Mouse (Mus musculus) myocyte (in vitro differentiated cells): ENCODE data around the gene Dnajb12. TPM values are rescaled to one million over a fixed set of nuclear protein-coding genes. Genes with fewer than 3 reads are reported as not detected.

Source experiments
- H3K27me3 ChIP-seq: one replicate; pipeline ENCODE4 v1.6.1; 2011; ENCODE audit not compliant: control insufficient read depth, insufficient read depth, insufficient read length
- H3K36me3 ChIP-seq: one replicate; pipeline ENCODE4 v1.6.1; 2011; ENCODE audit not compliant: control insufficient read depth, insufficient read depth
- H3K4me2 ChIP-seq: one replicate; pipeline ENCODE4 v1.6.1; 2011; ENCODE audit warnings: low read depth, control low read depth
- H3K4me3 ChIP-seq: one replicate; pipeline ENCODE4 v1.5.1; 2011; ENCODE audit warnings: mild to moderate bottlenecking, control low read depth, moderate library complexity
- H3K79me2 ChIP-seq: one replicate; pipeline ENCODE4 v1.6.1; 2011; ENCODE audit not compliant: control insufficient read depth, insufficient read depth
- H3ac ChIP-seq: one replicate; pipeline ENCODE4 v1.6.1; 2011; ENCODE audit not compliant: control insufficient read depth, insufficient read length
- CEBPB ChIP-seq: IDR thresholded peaks from 2 replicates; pipeline ENCODE4 v1.6.1; 2011; ENCODE audit warnings: mild to moderate bottlenecking, moderate library complexity; ENCODE audit not compliant: poor library complexity, insufficient read depth, severe bottlenecking
- E2F4 ChIP-seq: IDR thresholded peaks from one replicate; pipeline ENCODE4 v1.6.1; 2011; ENCODE audit warnings: mild to moderate bottlenecking, control low read depth, moderate library complexity; ENCODE audit not compliant: insufficient read depth
- MAX ChIP-seq: IDR thresholded peaks from one replicate; pipeline ENCODE4 v1.6.1; 2011; ENCODE audit warnings: low read depth, mild to moderate bottlenecking, control low read depth
- MYOD1 ChIP-seq, 3 experiments: IDR thresholded peaks; one replicate each; pipeline ENCODE4 v1.6.1; 2011; ENCODE audit warnings: control low read depth in 2 of 3, low read depth in 2 of 3, mild to moderate bottlenecking in 2 of 3, moderate library complexity in 1 of 3; ENCODE audit not compliant: insufficient read length in 2 of 3, control insufficient read depth in 1 of 3
- MYOG ChIP-seq, 3 experiments: IDR thresholded peaks; one replicate each; pipeline ENCODE4 v1.6.1; 2011; ENCODE audit warnings: control low read depth in 2 of 3, low read depth in 2 of 3, mild to moderate bottlenecking in 2 of 3; ENCODE audit not compliant: insufficient read length in 2 of 3, control insufficient read depth in 1 of 3, insufficient read depth in 1 of 3
- POLR2A ChIP-seq: IDR thresholded peaks from one replicate; pipeline ENCODE4 v1.6.1; 2011; ENCODE audit warnings: low read depth, mild to moderate bottlenecking, control low read depth, moderate library complexity; ENCODE audit not compliant: insufficient read length
- POLR2AphosphoS2 ChIP-seq: IDR thresholded peaks from one replicate; pipeline ENCODE4 v1.6.1; 2011; ENCODE audit warnings: low read depth, control low read depth; ENCODE audit not compliant: insufficient read length
- REST ChIP-seq: IDR thresholded peaks from one replicate; pipeline ENCODE4 v1.6.1; 2011; ENCODE audit warnings: mild to moderate bottlenecking, control low read depth, moderate library complexity; ENCODE audit not compliant: insufficient read depth, insufficient read length
- SRF ChIP-seq: IDR thresholded peaks from one replicate; pipeline ENCODE4 v1.6.1; 2011; ENCODE audit warnings: low read depth; ENCODE audit not compliant: control insufficient read depth, insufficient read length
- TCF12 ChIP-seq: IDR thresholded peaks from one replicate; pipeline ENCODE4 v1.6.1; 2011; ENCODE audit warnings: mild to moderate bottlenecking, control low read depth; ENCODE audit not compliant: poor library complexity, insufficient read depth, severe bottlenecking
- TCF3 ChIP-seq: IDR thresholded peaks from one replicate; pipeline ENCODE4 v1.6.1; 2011; ENCODE audit warnings: low read depth, control low read depth; ENCODE audit not compliant: insufficient read length
- USF1 ChIP-seq: IDR thresholded peaks from one replicate; pipeline ENCODE4 v1.6.1; 2011; ENCODE audit warnings: low read depth, mild to moderate bottlenecking, control low read depth, moderate library complexity
- polyA plus RNA-seq: library from polyadenylated mRNA; unstranded; fragments of >200 nt; fragmentation: generic; extraction: Trizol; gene quantifications from one replicate; pipeline ENCODE4 v1.2.1, GENCODE M21; 2012; ENCODE audit warnings: missing spikeins

Dnajb12 gene
- polyA plus RNA-seq, 1 experiment = 45.2 TPM

- no peaks in the 10 kb centered on the region for H3K27me3 ChIP-seq
- H3K4me3 ChIP-seq = peak overlapping the region; percentile 16
- no peak overlapping the region for H3ac ChIP-seq
- H3K79me2 ChIP-seq = no peaks in the 10 kb centered on the region
- H3K36me3 ChIP-seq = no peaks in the 10 kb centered on the region
- TF ChIP-seq MYOD1 (IDR thresholded peaks at IDR 0.05; ENCODE audit: control insufficient read depth in 1 of 3, insufficient read length in 2 of 3, low read depth in 2 of 3) (peak in 2 of 3 experiments; percentile 18 to 37), MYOG (IDR thresholded peaks at IDR 0.05; ENCODE audit: control insufficient read depth in 1 of 3, insufficient read depth in 1 of 3, insufficient read length in 2 of 3, low read depth in 2 of 3) (peak in 1 of 3 experiments; percentile 17), POLR2A (no peak)
- peak overlapping the region; percentile 98 for H3K4me2 ChIP-seq
These were observed 63.0 kb downstream of the Dnajb12 start for GRCm38 (mm10) chr10:59942281-59942846.

- TF ChIP-seq CEBPB (no peak), MYOD1 (IDR thresholded peaks at IDR 0.05; ENCODE audit: control insufficient read depth in 1 of 3, insufficient read length in 2 of 3, low read depth in 2 of 3) (peak in 1 of 3 experiments; percentile 18), SRF (no peak)
- no peaks in the 10 kb centered on the region for H3K36me3 ChIP-seq
- H3K4me2 ChIP-seq = peak overlapping the region; percentile 98
These were observed 63.6 kb downstream of the Dnajb12 start for GRCm38 (mm10) chr10:59942847-59943420.

DNA sequence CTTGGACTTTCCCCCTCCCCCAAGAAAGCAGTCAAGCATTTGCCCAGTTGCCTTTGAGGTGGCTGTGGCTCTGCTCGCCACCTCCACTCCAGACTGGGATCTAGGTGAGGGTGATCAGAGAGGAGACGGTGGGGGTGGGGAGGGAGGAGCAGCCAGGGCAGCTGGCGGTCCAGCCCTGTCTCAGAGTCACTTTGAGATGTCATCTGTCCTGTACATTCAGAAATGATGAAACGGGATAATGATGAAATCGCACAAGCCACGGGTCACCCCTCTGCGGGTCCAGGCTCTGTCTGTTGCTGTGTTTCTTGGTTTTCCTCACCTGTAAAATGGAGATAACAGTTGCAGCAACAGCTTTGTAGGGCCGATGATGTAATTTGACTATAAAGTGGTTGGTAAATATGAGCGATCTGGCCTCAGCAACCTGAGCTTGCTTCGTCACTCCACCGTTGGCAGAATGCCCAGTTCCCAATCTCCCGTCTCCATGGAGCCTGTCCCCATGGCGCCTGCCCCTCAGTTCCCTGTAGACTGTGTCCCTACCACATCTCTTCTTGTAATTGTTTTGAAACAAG, 64.1 kb downstream of the Dnajb12 start:
- Histone ChIP-seq H3K27me3 (no peaks in the 10 kb centered on the region), H3K36me3 (no peaks in the 10 kb centered on the region), H3K79me2 (no peaks in the 10 kb centered on the region), H3ac (no peak overlapping the region), H3K4me3 (peak overlapping the region; percentile 16), H3K4me2 (peak overlapping the region; percentile 98)
- no peak for TF ChIP-seq USF1
- TF ChIP-seq CEBPB = peak; percentile 74
- TF ChIP-seq SRF = peak; percentile 15
- TF ChIP-seq MYOD1 (IDR thresholded peaks at IDR 0.05; ENCODE audit: control insufficient read depth in 1 of 3, insufficient read length in 2 of 3, low read depth in 2 of 3) = no peak
- TF ChIP-seq TCF12 = no peak
- TF ChIP-seq POLR2A = no peak
- no peak for TF ChIP-seq E2F4
- TF ChIP-seq TCF3 = no peak
- peak in 1 of 3 experiments; percentile 51 for TF ChIP-seq MYOG (IDR thresholded peaks at IDR 0.05; ENCODE audit: control insufficient read depth in 1 of 3, insufficient read depth in 1 of 3, insufficient read length in 2 of 3, low read depth in 2 of 3)
- TF ChIP-seq REST = no peak
- TF ChIP-seq MAX = no peak
- no peak for TF ChIP-seq POLR2AphosphoS2

More at GRCm38 (mm10) chr10:59942847-59943420, 63.6 kb downstream of the Dnajb12 start:
- Histone ChIP-seq H3K4me3 (peak overlapping the region; percentile 16), H3ac (no peak overlapping the region), H3K27me3 (no peaks in the 10 kb centered on the region), H3K79me2 (no peaks in the 10 kb centered on the region)

GRCm38 (mm10) chr10:59945416-59945815, 66.1 kb downstream of the Dnajb12 start:
- H3K4me2 ChIP-seq = no peak overlapping the region

GRCm38 (mm10) chr10:59946362-59946761, 67.0 kb downstream of the Dnajb12 start:
- H3K36me3 ChIP-seq = peaks cover 15% of the 10 kb centered on the region
- no peak overlapping the region for H3K4me3 ChIP-seq
- H3K79me2 ChIP-seq = peaks cover 27% of the 10 kb centered on the region
- TF ChIP-seq POLR2A = no peak
- no peak for TF ChIP-seq USF1
- no peak for TF ChIP-seq REST
- TF ChIP-seq SRF = no peak
- TF ChIP-seq TCF3 = no peak
- TF ChIP-seq CEBPB = no peak
- no peak overlapping the region for H3ac ChIP-seq
- no peaks in the 10 kb centered on the region for H3K27me3 ChIP-seq
- no peak overlapping the region for H3K4me2 ChIP-seq

More at GRCm38 (mm10) chr10:59945416-59945815, 66.1 kb downstream of the Dnajb12 start:
- Histone ChIP-seq H3ac (no peak overlapping the region), H3K27me3 (no peaks in the 10 kb centered on the region), H3K79me2 (peaks cover 18% of the 10 kb centered on the region), H3K36me3 (peaks cover 15% of the 10 kb centered on the region), H3K4me3 (no peak overlapping the region)
- TF ChIP-seq POLR2AphosphoS2 (no peak), MYOD1 (IDR thresholded peaks at IDR 0.05; ENCODE audit: control insufficient read depth in 1 of 3, insufficient read length in 2 of 3, low read depth in 2 of 3) (no peak), MYOG (IDR thresholded peaks at IDR 0.05; ENCODE audit: control insufficient read depth in 1 of 3, insufficient read depth in 1 of 3, insufficient read length in 2 of 3, low read depth in 2 of 3) (no peak), REST (no peak), SRF (no peak), POLR2A (no peak), TCF12 (no peak), MAX (no peak), CEBPB (no peak), E2F4 (no peak), USF1 (no peak), TCF3 (no peak)
